Mouse (Mus musculus): Measurements from ENCODE around the gene Trim37. TPM values are rescaled to one million over a fixed set of nuclear protein-coding genes. Genes with fewer than 3 reads are reported as not detected.
"Not testable (repeated sequence)": the region's sequence is repeated elsewhere in the genome, so short reads cannot be mapped to it uniquely, and the experiment has no call there.

Trim37 gene
- polyA plus RNA-seq, 1 experiment: 1.7 TPM

GRCm38 (mm10) chr11:87247494-87247866, 120.6 kb downstream of the Trim37 start:
- Histone ChIP-seq H3K4me3 (ENCODE audit: extremely low read depth, insufficient read depth, insufficient read length) (no peak overlapping the region), H3K27me3 (ENCODE audit: control insufficient read depth, insufficient read depth, low read length) (no peaks in the 10 kb centered on the region), H3K27ac (ENCODE audit: insufficient read depth, low read length) (no peak overlapping the region), H3K4me1 (ENCODE audit: control insufficient read depth, insufficient read depth, insufficient read length) (no peaks in the 10 kb centered on the region), H3K36me3 (ENCODE audit: control insufficient read depth, insufficient read depth, low read length) (no peaks in the 10 kb centered on the region)
- no peak for DNase-seq (ENCODE audit: low read depth in 1 of 2, low spot score in 2 of 2)
- TF ChIP-seq CTCF (IDR thresholded peaks at IDR 0.05; ENCODE audit: extremely low read depth, insufficient read depth, insufficient read length, insufficient replicate concordance): no peak
- TF ChIP-seq POLR2A (IDR thresholded peaks at IDR 0.05; ENCODE audit: low read depth, low read length): no peak
- 98% methylated on average over 5 of the region's 5 CpGs for WGBS

- DNase-seq (ENCODE audit: low read depth in 1 of 2, low spot score in 2 of 2): no peak
- TF ChIP-seq CTCF (IDR thresholded peaks at IDR 0.05; ENCODE audit: extremely low read depth, insufficient read depth, insufficient read length, insufficient replicate concordance) (no peak), POLR2A (IDR thresholded peaks at IDR 0.05; ENCODE audit: low read depth, low read length) (no peak)
- no peaks in the 10 kb centered on the region for H3K27me3 ChIP-seq (ENCODE audit: control insufficient read depth, insufficient read depth, low read length)
- H3K4me1 ChIP-seq (ENCODE audit: control insufficient read depth, insufficient read depth, insufficient read length): no peaks in the 10 kb centered on the region
- H3K27ac ChIP-seq (ENCODE audit: insufficient read depth, low read length): no peak overlapping the region
- H3K36me3 ChIP-seq (ENCODE audit: control insufficient read depth, insufficient read depth, low read length): no peaks in the 10 kb centered on the region
- whole genome bisulfite sequencing: 88% methylated on average over 6 of the region's 6 CpGs
- H3K4me3 ChIP-seq (ENCODE audit: extremely low read depth, insufficient read depth, insufficient read length): no peak overlapping the region
Measured at GRCm38 (mm10) chr11:87250132-87250531, 123.3 kb downstream of the Trim37 start.

GRCm38 (mm10) chr11:87253294-87253693, 126.4 kb downstream of the Trim37 start:
- H3K27ac ChIP-seq (ENCODE audit: insufficient read depth, low read length): no peak overlapping the region
- no peak overlapping the region for H3K4me3 ChIP-seq (ENCODE audit: extremely low read depth, insufficient read depth, insufficient read length)
- H3K36me3 ChIP-seq (ENCODE audit: control insufficient read depth, insufficient read depth, low read length): no peaks in the 10 kb centered on the region
- TF ChIP-seq POLR2A (IDR thresholded peaks at IDR 0.05; ENCODE audit: low read depth, low read length) (no peak), CTCF (IDR thresholded peaks at IDR 0.05; ENCODE audit: extremely low read depth, insufficient read depth, insufficient read length, insufficient replicate concordance) (no peak)
- 93% methylated on average over 6 of the region's 6 CpGs for WGBS
- no peaks in the 10 kb centered on the region for H3K4me1 ChIP-seq (ENCODE audit: control insufficient read depth, insufficient read depth, insufficient read length)
- DNase-seq (ENCODE audit: low read depth in 1 of 2, low spot score in 2 of 2): no peak
- no peaks in the 10 kb centered on the region for H3K27me3 ChIP-seq (ENCODE audit: control insufficient read depth, insufficient read depth, low read length)

- DNase-seq (ENCODE audit: low read depth in 1 of 2, low spot score in 2 of 2): peak in 1 of 2 experiments; percentile 28
- TF ChIP-seq POLR2A (IDR thresholded peaks at IDR 0.05; ENCODE audit: low read depth, low read length) (no peak), CTCF (IDR thresholded peaks at IDR 0.05; ENCODE audit: extremely low read depth, insufficient read depth, insufficient read length, insufficient replicate concordance) (no peak)
- no peak overlapping the region for H3K4me3 ChIP-seq (ENCODE audit: extremely low read depth, insufficient read depth, insufficient read length)
- H3K27ac ChIP-seq (ENCODE audit: insufficient read depth, low read length): no peak overlapping the region
- no peaks in the 10 kb centered on the region for H3K4me1 ChIP-seq (ENCODE audit: control insufficient read depth, insufficient read depth, insufficient read length)
- H3K36me3 ChIP-seq (ENCODE audit: control insufficient read depth, insufficient read depth, low read length): no peaks in the 10 kb centered on the region
- WGBS: 35% methylated on average over 5 of the region's 5 CpGs
- H3K27me3 ChIP-seq (ENCODE audit: control insufficient read depth, insufficient read depth, low read length): no peaks in the 10 kb centered on the region
Measured at GRCm38 (mm10) chr11:87254149-87254548, 127.3 kb downstream of the Trim37 start.

- H3K36me3 ChIP-seq (ENCODE audit: control insufficient read depth, insufficient read depth, low read length): no peaks in the 10 kb centered on the region
- H3K27ac ChIP-seq (ENCODE audit: insufficient read depth, low read length): no peak overlapping the region
- H3K27me3 ChIP-seq (ENCODE audit: control insufficient read depth, insufficient read depth, low read length): no peaks in the 10 kb centered on the region
- H3K4me3 ChIP-seq (ENCODE audit: extremely low read depth, insufficient read depth, insufficient read length): no peak overlapping the region
- H3K4me1 ChIP-seq (ENCODE audit: control insufficient read depth, insufficient read depth, insufficient read length): no peaks in the 10 kb centered on the region
- WGBS: 89% methylated on average over 5 of the region's 5 CpGs
- no peak for DNase-seq (ENCODE audit: low read depth in 1 of 2, low spot score in 2 of 2)
- TF ChIP-seq CTCF (IDR thresholded peaks at IDR 0.05; ENCODE audit: extremely low read depth, insufficient read depth, insufficient read length, insufficient replicate concordance) (no peak), POLR2A (IDR thresholded peaks at IDR 0.05; ENCODE audit: low read depth, low read length) (no peak)
Measured at GRCm38 (mm10) chr11:87257282-87257681, 130.4 kb downstream of the Trim37 start.

- no peaks in the 10 kb centered on the region for H3K36me3 ChIP-seq (ENCODE audit: control insufficient read depth, insufficient read depth, low read length)
- H3K4me1 ChIP-seq (ENCODE audit: control insufficient read depth, insufficient read depth, insufficient read length): no peaks in the 10 kb centered on the region
- DNase-seq (ENCODE audit: low read depth in 1 of 2, low spot score in 2 of 2): no peak
- H3K4me3 ChIP-seq (ENCODE audit: extremely low read depth, insufficient read depth, insufficient read length): no peak overlapping the region
- no peaks in the 10 kb centered on the region for H3K27me3 ChIP-seq (ENCODE audit: control insufficient read depth, insufficient read depth, low read length)
- H3K27ac ChIP-seq (ENCODE audit: insufficient read depth, low read length): no peak overlapping the region
- WGBS: 27% methylated on average over 10 of the region's 10 CpGs
- TF ChIP-seq POLR2A (IDR thresholded peaks at IDR 0.05; ENCODE audit: low read depth, low read length): no peak
- no peak for TF ChIP-seq CTCF (IDR thresholded peaks at IDR 0.05; ENCODE audit: extremely low read depth, insufficient read depth, insufficient read length, insufficient replicate concordance)
Measured at GRCm38 (mm10) chr11:87259792-87260191, 132.9 kb downstream of the Trim37 start.

- 85% methylated on average over 4 of the region's 4 CpGs for WGBS
- H3K4me1 ChIP-seq (ENCODE audit: control insufficient read depth, insufficient read depth, insufficient read length); H3K36me3 ChIP-seq (ENCODE audit: control insufficient read depth, insufficient read depth, low read length); H3K27me3 ChIP-seq (ENCODE audit: control insufficient read depth, insufficient read depth, low read length); H3K27ac ChIP-seq (ENCODE audit: insufficient read depth, low read length); H3K4me3 ChIP-seq (ENCODE audit: extremely low read depth, insufficient read depth, insufficient read length); DNase-seq (ENCODE audit: low read depth in 1 of 2, low spot score in 2 of 2): not testable (repeated sequence)
Measured at GRCm38 (mm10) chr11:87261705-87262104, 134.8 kb downstream of the Trim37 start.
